Mouse (Mus musculus): Measurements from ENCODE around the gene Gm11397. TPM values are rescaled to one million over a fixed set of nuclear protein-coding genes. Genes with fewer than 3 reads are reported as not detected.

Gene Gm11397
- not detected for total RNA-seq (2023)

DNA sequence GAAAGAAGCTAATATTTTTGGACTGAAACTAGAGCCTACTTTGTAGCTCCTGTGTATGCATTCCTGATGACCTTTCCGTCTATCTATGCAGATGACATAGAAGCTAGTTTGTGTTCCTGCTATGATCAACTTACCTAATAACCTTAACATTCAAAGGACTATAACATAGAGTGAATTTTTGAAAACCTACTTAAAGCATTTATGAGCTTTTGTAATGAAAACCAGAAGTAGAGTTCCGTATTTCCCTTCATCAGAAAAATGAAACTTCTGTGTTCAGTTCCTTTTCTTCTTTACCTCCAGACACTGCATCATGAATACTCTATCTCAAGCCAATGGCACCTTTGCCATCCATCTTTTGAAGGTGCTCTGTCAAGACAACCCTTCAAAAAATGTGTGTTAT, at the start of gene Gm11397:
Gene Gm11397, plus strand, starts transcription at position 301 of the 400 bp plus-strand sequence.

Other genes with a start within 250 kb of the Gm11397 start
- not detected for gene Serpinb9c, start 236.0 kb upstream of the Gm11397 start, total RNA-seq (2023)
- not detected for gene Serpinb9d, start 202.8 kb upstream of the Gm11397 start, total RNA-seq (2023)
- gene Serpinb9e, start 146.1 kb upstream of the Gm11397 start, total RNA-seq (2023): not detected
- not detected for gene Serpinb9f, start 71.7 kb upstream of the Gm11397 start, total RNA-seq (2023)
- not detected for gene Serpinb9g, start 89.0 kb downstream of the Gm11397 start, total RNA-seq (2023)

Data from CD4-positive naive resting alpha-beta T cell, adult 76 days (primary cell).